Mouse (Mus musculus) olfactory bulb, adult 2 months (tissue): Measurements from ENCODE around the gene Mrpl45. TPM values are rescaled to one million over a fixed set of nuclear protein-coding genes. Genes with fewer than 3 reads are reported as not detected.
A peak's percentile ranks its signal among the peaks of the same experiment; 100 is the strongest.

Source experiments
- H3K27ac ChIP-seq: fragments of 200-500 bp; 2 replicates; pipeline ENCODE4 v1.5.1; 2012; ENCODE audit warnings: low read depth, low read length; ENCODE audit not compliant: insufficient read depth
- H3K4me1 ChIP-seq: fragments of 200-500 bp; 2 replicates; pipeline ENCODE4 v1.6.1; 2012; ENCODE audit warnings: low read length; ENCODE audit not compliant: control insufficient read depth, insufficient read depth
- H3K4me3 ChIP-seq: fragments of 200-500 bp; 2 replicates; pipeline ENCODE4 v1.5.1; 2012; ENCODE audit warnings: mild to moderate bottlenecking, low read depth, low read length, moderate library complexity; ENCODE audit not compliant: insufficient read depth
- CTCF ChIP-seq: fragments of 200-500 bp; IDR thresholded peaks from 2 replicates; pipeline ENCODE4 v1.5.1; 2012; ENCODE audit warnings: low read depth, mild to moderate bottlenecking, low read length, moderate library complexity; ENCODE audit not compliant: insufficient read depth
- POLR2A ChIP-seq: fragments of 200-500 bp; IDR thresholded peaks from 2 replicates; pipeline ENCODE4 v1.6.1; 2012; ENCODE audit warnings: mild to moderate bottlenecking, low read depth, low read length, moderate library complexity; ENCODE audit not compliant: insufficient read depth
- WGBS: fragments of 180-500 bp; shearing (Covaris S2); methylation state at CpG from one replicate; pipeline ENCODE4 v1.1.7; 2018; 5-methylcytosine and 5-hydroxymethylcytosine counted together
- polyA plus RNA-seq: library from polyadenylated mRNA; stranded (reverse); fragments of >200 nt; gene quantifications from 2 replicates; pipeline ENCODE4 v1.2.4, GENCODE M21; 2012; ENCODE audit warnings: low replicate concordance; ENCODE audit not compliant: missing spikeins, insufficient read depth, insufficient read length

Gene Mrpl45
- polyA plus RNA-seq, 1 experiment: not detected

GRCm38 (mm10) chr11:97278456-97278855 lies 37.1 kb upstream of the Mrpl45 start:
- Histone ChIP-seq H3K27ac (no peak overlapping the region), H3K4me1 (no peaks in the 10 kb centered on the region), H3K4me3 (no peak overlapping the region)
- WGBS: 57% methylated on average over 6 of the region's 6 CpGs
- TF ChIP-seq CTCF (no peak), POLR2A (no peak)

GRCm38 (mm10) chr11:97279040-97279404 lies 36.5 kb upstream of the Mrpl45 start:
- no peaks in the 10 kb centered on the region for H3K4me1 ChIP-seq

GRCm38 (mm10) chr11:97279405-97280215 lies 35.9 kb upstream of the Mrpl45 start:
- peak overlapping the region; percentile 91 for H3K27ac ChIP-seq
- TF ChIP-seq POLR2A (peak; percentile 15), CTCF (no peak)
- H3K4me1 ChIP-seq: no peaks in the 10 kb centered on the region
- H3K4me3 ChIP-seq: peak overlapping the region; percentile 95
- under 1% methylated on average over 64 of the region's 64 CpGs for WGBS

More at GRCm38 (mm10) chr11:97279040-97279404, 36.5 kb upstream of the Mrpl45 start:
- H3K27ac ChIP-seq: peak overlapping the region; percentile 91
- H3K4me3 ChIP-seq: peak overlapping the region; percentile 95
- WGBS: 6% methylated on average over 11 of the region's 11 CpGs
- TF ChIP-seq POLR2A: no peak
- TF ChIP-seq CTCF: no peak

- TF ChIP-seq CTCF (no peak), POLR2A (peak; percentile 86)
- peak within 1 kb of the TSS; percentile 91 for H3K27ac ChIP-seq
- H3K4me3 ChIP-seq: peak within 1 kb of the TSS; percentile 95
- H3K4me1 ChIP-seq: no peaks in the 10 kb centered on the region
- WGBS: 2% methylated on average over 43 of the region's 83 CpGs
Measured at GRCm38 (mm10) chr11:97280216-97280861, 35.2 kb upstream of the Mrpl45 start, which contains the start of gene Npepps. TSS of gene Npepps (minus strand) at chr11:97280638.

- Histone ChIP-seq H3K4me1 (no peaks in the 10 kb centered on the region), H3K4me3 (no peak overlapping the region), H3K27ac (no peak overlapping the region)
- 92% methylated on average over 6 of the region's 6 CpGs for WGBS
- no peak for TF ChIP-seq CTCF
- TF ChIP-seq POLR2A: no peak
Measured at GRCm38 (mm10) chr11:97282179-97282578, 33.3 kb upstream of the Mrpl45 start.

- peaks cover 2% of the 10 kb centered on the region; the same call in 1 of the 2 replicates for H3K4me1 ChIP-seq
- TF ChIP-seq POLR2A (no peak), CTCF (no peak)
- H3K4me3 ChIP-seq: no peak overlapping the region
- no peak overlapping the region for H3K27ac ChIP-seq
- 83% methylated on average over 4 of the region's 4 CpGs for WGBS
Measured at GRCm38 (mm10) chr11:97284854-97285253, 30.7 kb upstream of the Mrpl45 start.

GRCm38 (mm10) chr11:97285852-97286775 lies 29.4 kb upstream of the Mrpl45 start:
- no peak for TF ChIP-seq POLR2A
- TF ChIP-seq CTCF: no peak
- no peak overlapping the region for H3K4me3 ChIP-seq
- H3K4me1 ChIP-seq: peaks cover 2% of the 10 kb centered on the region; the same call in 1 of the 2 replicates
- no peak overlapping the region for H3K27ac ChIP-seq
- WGBS: 77% methylated on average over 9 of the region's 9 CpGs

- no peak overlapping the region for H3K27ac ChIP-seq
- TF ChIP-seq POLR2A: no peak
- no peak for TF ChIP-seq CTCF
- peaks cover 2% of the 10 kb centered on the region; the same call in 1 of the 2 replicates for H3K4me1 ChIP-seq
- no peak overlapping the region for H3K4me3 ChIP-seq
- 78% methylated on average over 6 of the region's 6 CpGs for WGBS
Measured at GRCm38 (mm10) chr11:97286973-97287372, 28.5 kb upstream of the Mrpl45 start.

- Histone ChIP-seq H3K27ac (no peak overlapping the region), H3K4me3 (no peak overlapping the region), H3K4me1 (peaks cover 2% of the 10 kb centered on the region; the same call in 1 of the 2 replicates)
- TF ChIP-seq CTCF (no peak), POLR2A (no peak)
Measured at GRCm38 (mm10) chr11:97287643-97288042, 27.9 kb upstream of the Mrpl45 start.
